Mouse (Mus musculus): ENCODE measurements around the gene Map4k5.

DNA sequence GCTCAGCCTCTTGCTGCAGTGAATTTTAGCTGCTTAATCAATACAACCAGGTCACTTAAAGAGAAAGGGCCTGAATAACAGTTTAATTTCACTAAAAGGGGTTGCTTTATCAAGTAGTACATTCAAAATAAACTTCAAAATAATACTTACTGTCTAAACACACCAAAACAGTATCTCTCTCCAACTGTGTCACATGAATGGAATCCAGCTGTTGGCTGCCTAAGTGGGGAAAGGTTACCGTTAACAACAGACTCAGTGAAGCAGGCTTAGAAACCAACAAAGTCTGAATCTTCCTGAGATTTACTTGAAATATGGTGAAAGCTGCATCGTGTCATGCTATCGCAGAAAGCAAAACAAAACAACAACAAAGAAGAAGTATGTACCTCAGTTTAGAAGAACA, 80.0 kb downstream of the Map4k5 start:
- TF ChIP-seq CTCF (IDR thresholded peaks at IDR 0.05; ENCODE audit: borderline replicate concordance, extremely low read depth, insufficient read depth, insufficient read length) (no peak), POLR2A (IDR thresholded peaks at IDR 0.05; ENCODE audit: borderline replicate concordance, extremely low read depth, insufficient read depth, insufficient read length, poor library complexity, severe bottlenecking) (no peak)

Measured in brain, embryonic 14.5 days (tissue).